Mouse (Mus musculus): ENCODE measurements around the gene Shank2. TPM values are rescaled to one million over a fixed set of nuclear protein-coding genes. Genes with fewer than 3 reads are reported as not detected.

Gene Shank2
- total and polyA plus RNA-seq, 3 experiments = not detected

GRCm38 (mm10) chr7:144248686-144249422 lies 247.1 kb downstream of the Shank2 start:
- dilution Hi-C loops (cut with MboI; ENCODE audit: extremely low pct_ligation_motif_present, extremely low pct_unique_long_range_greater_than_20kb, low sequenced_read_pairs) = no loop called here
- Histone ChIP-seq H3K4me3 (replicated peaks in 1 of 3; ENCODE audit: low read depth in 2 of 3, low read length in 2 of 3, poor library complexity in 1 of 3) (no peak overlapping the region), H3K9me3 (replicated peaks; ENCODE audit: low read length) (no peaks in the 10 kb centered on the region), H3K27me3 (replicated peaks) (peaks cover 66% of the 10 kb centered on the region), H3K9ac (ENCODE audit: insufficient read depth, low read depth) (no peak overlapping the region), H3K4me2 (ENCODE audit: insufficient read depth, low read depth, poor library complexity, severe bottlenecking) (no peak overlapping the region), H3K79me2 (replicated peaks; ENCODE audit: control insufficient read depth, extremely low read depth, insufficient read depth, poor library complexity, severe bottlenecking) (no peaks in the 10 kb centered on the region), H3K36me3 (replicated peaks in 1 of 2; ENCODE audit: control insufficient read depth in 1 of 2, insufficient read depth in 1 of 2, low read length in 1 of 2) (no peaks in the 10 kb centered on the region), H3K4me1 (ENCODE audit: control insufficient read depth in 1 of 2, insufficient read depth in 2 of 2) (peaks cover 5% of the 10 kb centered on the region in 2 experiments; a peak in 1 of 4 replicates), H3K27ac (ENCODE audit: insufficient read depth, low read depth) (no peak overlapping the region)
- DNase-seq (ENCODE audit: extremely low read depth) = peak; percentile 33
- TF ChIP-seq ETS1 (conservative IDR thresholded peaks at IDR 0.05; ENCODE audit: low read depth, low read length) (no peak), CTCF (conservative IDR thresholded peaks at IDR 0.05 in 1 of 2, IDR thresholded peaks at IDR 0.05 in 1 of 2; ENCODE audit: low read depth in 2 of 2, low read length in 2 of 2) (peak in 1 of 2 experiments; percentile 27; a peak in 1 of 4 replicates), NRF1 (IDR thresholded peaks at IDR 0.05; ENCODE audit: low read depth, low read length) (no peak), JUN (IDR thresholded peaks at IDR 0.05; ENCODE audit: insufficient read depth, low read depth, low read length) (peak; percentile 25; the same call in 1 of the 2 replicates), ELF1 (IDR thresholded peaks at IDR 0.05; ENCODE audit: low read depth, low read length) (0 out of 2 replicates have a peak, but pooled peaks have one; percentile 22)
- in situ Hi-C loops (cut with MboI; ENCODE audit: low pct_ligation_motif_present, low pct_unique_long_range_greater_than_20kb, low sequenced_read_pairs) = no loop called here

GRCm38 (mm10) chr7:144250791-144251190 lies 249.1 kb downstream of the Shank2 start:
- in situ Hi-C loops (cut with MboI; ENCODE audit: low pct_ligation_motif_present, low pct_unique_long_range_greater_than_20kb, low sequenced_read_pairs) (no loop called here), dilution Hi-C loops (cut with MboI; ENCODE audit: extremely low pct_ligation_motif_present, extremely low pct_unique_long_range_greater_than_20kb, low sequenced_read_pairs) (no loop called here)

GRCm38 (mm10) chr7:144251250-144251649 lies 249.5 kb downstream of the Shank2 start:
- Histone ChIP-seq H3K4me1 (ENCODE audit: control insufficient read depth in 1 of 2, insufficient read depth in 2 of 2) (peaks cover 5% of the 10 kb centered on the region in 2 experiments; a peak in 1 of 4 replicates), H3K4me2 (ENCODE audit: insufficient read depth, low read depth, poor library complexity, severe bottlenecking) (no peak overlapping the region), H3K27me3 (replicated peaks) (peaks cover 59% of the 10 kb centered on the region), H3K36me3 (replicated peaks in 1 of 2; ENCODE audit: control insufficient read depth in 1 of 2, insufficient read depth in 1 of 2, low read length in 1 of 2) (no peaks in the 10 kb centered on the region), H3K9ac (ENCODE audit: insufficient read depth, low read depth) (no peak overlapping the region), H3K27ac (ENCODE audit: insufficient read depth, low read depth) (no peak overlapping the region), H3K4me3 (replicated peaks in 1 of 3; ENCODE audit: low read depth in 2 of 3, low read length in 2 of 3, poor library complexity in 1 of 3) (no peak overlapping the region), H3K79me2 (replicated peaks; ENCODE audit: control insufficient read depth, extremely low read depth, insufficient read depth, poor library complexity, severe bottlenecking) (no peaks in the 10 kb centered on the region), H3K9me3 (replicated peaks; ENCODE audit: low read length) (no peaks in the 10 kb centered on the region)
- TF ChIP-seq KAT2A (IDR thresholded peaks at IDR 0.05; ENCODE audit: insufficient replicate concordance, low read length) = no peak
- peak; percentile 16 for TF ChIP-seq SMC3 (IDR thresholded peaks at IDR 0.05; ENCODE audit: low read depth, low read length)
- TF ChIP-seq USF1 (IDR thresholded peaks at IDR 0.05; ENCODE audit: low read depth, low read length) = no peak
- TF ChIP-seq ZKSCAN1 (IDR thresholded peaks at IDR 0.05; ENCODE audit: borderline replicate concordance, low read depth, low read length) = no peak
- no peak for TF ChIP-seq HCFC1 (IDR thresholded peaks at IDR 0.05; ENCODE audit: low read depth, low read length)
- no peak for TF ChIP-seq ETS1 (conservative IDR thresholded peaks at IDR 0.05; ENCODE audit: low read depth, low read length)
- TF ChIP-seq CTCF (conservative IDR thresholded peaks at IDR 0.05 in 1 of 2, IDR thresholded peaks at IDR 0.05 in 1 of 2; ENCODE audit: low read depth in 2 of 2, low read length in 2 of 2) = peak in 1 of 2 experiments; percentile 32; a peak in 2 of 4 replicates
- no peak for DNase-seq (ENCODE audit: extremely low read depth)
- in situ Hi-C loops (cut with MboI; ENCODE audit: low pct_ligation_motif_present, low pct_unique_long_range_greater_than_20kb, low sequenced_read_pairs) (no loop called here), dilution Hi-C loops (cut with MboI; ENCODE audit: extremely low pct_ligation_motif_present, extremely low pct_unique_long_range_greater_than_20kb, low sequenced_read_pairs) (no loop called here)

More at GRCm38 (mm10) chr7:144250791-144251190, 249.1 kb downstream of the Shank2 start:
- TF ChIP-seq E2F4 (IDR thresholded peaks at IDR 0.05; ENCODE audit: insufficient replicate concordance, low read depth, low read length) = no peak
- no peak for TF ChIP-seq IRF4 (IDR thresholded peaks at IDR 0.05; ENCODE audit: low read depth, low read length)
- no peak for TF ChIP-seq TCF12 (IDR thresholded peaks at IDR 0.05; ENCODE audit: low read depth, low read length)
- TF ChIP-seq ETS1 (conservative IDR thresholded peaks at IDR 0.05; ENCODE audit: low read depth, low read length) = no peak
- no peak for TF ChIP-seq POLR2AphosphoS2 (IDR thresholded peaks at IDR 0.05; ENCODE audit: low read depth, low read length)
- no peak for TF ChIP-seq CTCF (conservative IDR thresholded peaks at IDR 0.05 in 1 of 2, IDR thresholded peaks at IDR 0.05 in 1 of 2; ENCODE audit: low read depth in 2 of 2, low read length in 2 of 2)
- TF ChIP-seq MAZ (IDR thresholded peaks at IDR 0.05; ENCODE audit: low read depth, low read length) = no peak
- TF ChIP-seq ZKSCAN1 (IDR thresholded peaks at IDR 0.05; ENCODE audit: borderline replicate concordance, low read depth, low read length) = no peak
- no peak for TF ChIP-seq CHD1 (IDR thresholded peaks at IDR 0.05; ENCODE audit: low read depth, low read length)
- Histone ChIP-seq H3K4me1 (ENCODE audit: control insufficient read depth in 1 of 2, insufficient read depth in 2 of 2) (peaks cover 5% of the 10 kb centered on the region in 2 experiments; a peak in 1 of 4 replicates), H3K79me2 (replicated peaks; ENCODE audit: control insufficient read depth, extremely low read depth, insufficient read depth, poor library complexity, severe bottlenecking) (no peaks in the 10 kb centered on the region), H3K36me3 (replicated peaks in 1 of 2; ENCODE audit: control insufficient read depth in 1 of 2, insufficient read depth in 1 of 2, low read length in 1 of 2) (no peaks in the 10 kb centered on the region), H3K9ac (ENCODE audit: insufficient read depth, low read depth) (no peak overlapping the region), H3K4me2 (ENCODE audit: insufficient read depth, low read depth, poor library complexity, severe bottlenecking) (no peak overlapping the region), H3K9me3 (replicated peaks; ENCODE audit: low read length) (no peaks in the 10 kb centered on the region), H3K27ac (ENCODE audit: insufficient read depth, low read depth) (no peak overlapping the region), H3K4me3 (replicated peaks in 1 of 3; ENCODE audit: low read depth in 2 of 3, low read length in 2 of 3, poor library complexity in 1 of 3) (no peak overlapping the region), H3K27me3 (replicated peaks) (peaks cover 59% of the 10 kb centered on the region)
- DNase-seq (ENCODE audit: extremely low read depth) = no peak
